Mouse (Mus musculus): Measurements from ENCODE around the gene Nfix. TPM values are rescaled to one million over a fixed set of nuclear protein-coding genes. Genes with fewer than 3 reads are reported as not detected.
A peak's percentile ranks its signal among the peaks of the same experiment; 100 is the strongest.

The Nfix gene
- total RNA-seq, 2 experiments from 2014 or later, result 465 to 558 TPM

DNA sequence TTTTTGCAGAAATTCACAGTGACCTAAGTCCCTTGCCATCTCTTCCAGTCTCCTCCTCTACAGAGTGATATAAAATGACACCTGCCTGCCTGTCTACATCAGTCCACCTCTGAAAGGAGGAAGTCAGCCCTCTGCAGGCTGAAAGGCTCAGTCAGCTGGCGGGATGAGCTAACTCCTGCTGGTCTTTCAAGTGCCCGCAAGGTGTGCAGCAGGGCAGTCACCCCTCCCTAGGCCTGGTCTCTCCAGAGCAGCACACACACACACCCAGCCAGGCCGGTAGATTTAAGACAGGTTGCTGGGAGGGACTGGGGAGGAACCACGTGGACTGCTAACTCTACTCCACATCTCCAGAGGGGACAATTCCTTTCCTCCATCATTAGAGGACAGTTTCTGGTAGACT, 36.0 kb downstream of the Nfix start:
- no peak for TF ChIP-seq CTCF (IDR thresholded peaks at IDR 0.05)
- intact Hi-C loops (cut with DNase I), result loop anchor here (2.0 to 5.0 kb wide), 2 partner anchors 15 to 33 kb away; no protein-coding TSS in a partner anchor

DNA sequence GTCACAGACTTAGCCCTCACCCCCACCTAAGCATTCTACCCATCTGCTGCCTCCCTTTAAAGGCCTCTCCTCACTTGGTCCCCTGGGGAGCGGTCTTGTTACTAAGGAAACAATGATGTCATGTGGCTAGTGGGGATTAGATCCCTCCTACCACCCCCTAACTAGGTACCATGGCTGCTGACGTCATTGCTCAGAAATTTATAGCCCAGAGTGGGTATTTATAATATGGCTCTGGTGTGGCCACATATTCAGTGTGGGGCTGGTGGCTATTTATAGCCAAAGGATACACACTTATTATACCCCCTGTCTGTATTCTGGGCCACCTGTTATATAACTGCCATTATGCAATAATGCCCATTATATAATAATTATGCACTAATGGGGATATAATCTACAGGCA, 39.2 kb downstream of the Nfix start:
- intact Hi-C loops (cut with DNase I), result loop anchor here (5.0 kb wide), 1 partner anchor 36 kb away; no protein-coding TSS in a partner anchor
- TF ChIP-seq CTCF (IDR thresholded peaks at IDR 0.05), result no peak
- Histone ChIP-seq H3K4me3 (no peak overlapping the region), H3K27ac (peak overlapping the region; percentile 83)
- DNase-seq, result no peak

More for the DNA sequence above, 36.0 kb downstream of the Nfix start:
- no peak overlapping the region for H3K4me3 ChIP-seq
- peak overlapping the region; percentile 96 for H3K27ac ChIP-seq
- peak; percentile 24 for DNase-seq

GRCm38 (mm10) chr8:84760405-84760805, 39.7 kb downstream of the Nfix start:
- intact Hi-C loops (cut with DNase I), result loop anchor here (5.0 kb wide), 1 partner anchor 37 kb away; no protein-coding TSS in a partner anchor
- no peak for DNase-seq
- H3K27ac ChIP-seq, result peak overlapping the region; percentile 83
- no peak overlapping the region; the same call in 1 of the 2 replicates for H3K4me3 ChIP-seq
- TF ChIP-seq CTCF (IDR thresholded peaks at IDR 0.05), result no peak

DNA sequence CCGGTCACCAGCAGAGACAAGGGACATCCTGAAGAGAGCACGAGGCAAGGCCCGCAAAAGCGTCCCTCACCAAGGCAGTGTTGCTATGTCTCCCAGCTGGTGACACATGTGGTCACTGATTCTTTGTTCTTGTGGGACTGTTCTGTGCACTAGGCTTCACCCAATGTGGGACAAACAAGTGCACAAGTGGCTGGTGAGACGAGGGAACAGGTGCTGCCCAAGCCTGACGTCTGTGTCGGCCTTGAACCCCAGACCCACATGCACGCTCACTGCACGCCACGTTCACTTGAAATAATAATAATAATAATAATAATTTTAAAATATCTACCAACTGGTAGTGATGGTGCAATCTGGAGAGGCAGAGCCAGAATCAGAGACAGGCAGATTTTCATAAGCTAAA, 40.4 kb downstream of the Nfix start:
- DNase-seq, result no peak
- no peak for TF ChIP-seq CTCF (IDR thresholded peaks at IDR 0.05)
- peak overlapping the region; percentile 83 for H3K27ac ChIP-seq
- intact Hi-C loops (cut with DNase I), result loop anchor here (5.0 kb wide), 1 partner anchor 38 kb away; no protein-coding TSS in a partner anchor
- no peak overlapping the region for H3K4me3 ChIP-seq

GRCm38 (mm10) chr8:84759126-84759525, 41.0 kb downstream of the Nfix start:
- intact Hi-C loops (cut with DNase I), result no loop called here
- peak; percentile 52 for TF ChIP-seq CTCF (IDR thresholded peaks at IDR 0.05)
- H3K4me3 ChIP-seq, result no peak overlapping the region
- peak overlapping the region; percentile 83 for H3K27ac ChIP-seq
- DNase-seq, result peak; percentile 73

GRCm38 (mm10) chr8:84758308-84758707, 41.8 kb downstream of the Nfix start:
- intact Hi-C loops (cut with DNase I), result no loop called here
- no peak for DNase-seq
- no peak for TF ChIP-seq CTCF (IDR thresholded peaks at IDR 0.05)
- H3K4me3 ChIP-seq, result peak overlapping the region; percentile 37; the same call in 1 of the 2 replicates
- peak overlapping the region; percentile 83 for H3K27ac ChIP-seq

- DNase-seq, result no peak
- Histone ChIP-seq H3K27ac (peak overlapping the region; percentile 83), H3K4me3 (peak overlapping the region; percentile 37)
- intact Hi-C loops (cut with DNase I), result no loop called here
- TF ChIP-seq CTCF (IDR thresholded peaks at IDR 0.05), result peak; percentile 16; the same call in 1 of the 2 replicates
Observed at GRCm38 (mm10) chr8:84757501-84757900, 42.6 kb downstream of the Nfix start.

GRCm38 (mm10) chr8:84752734-84753582, 47.2 kb downstream of the Nfix start:
- intact Hi-C loops (cut with DNase I), result no loop called here
- DNase-seq, result no peak
- H3K4me3 ChIP-seq, result no peak overlapping the region
- TF ChIP-seq CTCF (IDR thresholded peaks at IDR 0.05), result no peak
- H3K27ac ChIP-seq, result peak overlapping the region; percentile 63; the same call in 1 of the 2 replicates

DNA sequence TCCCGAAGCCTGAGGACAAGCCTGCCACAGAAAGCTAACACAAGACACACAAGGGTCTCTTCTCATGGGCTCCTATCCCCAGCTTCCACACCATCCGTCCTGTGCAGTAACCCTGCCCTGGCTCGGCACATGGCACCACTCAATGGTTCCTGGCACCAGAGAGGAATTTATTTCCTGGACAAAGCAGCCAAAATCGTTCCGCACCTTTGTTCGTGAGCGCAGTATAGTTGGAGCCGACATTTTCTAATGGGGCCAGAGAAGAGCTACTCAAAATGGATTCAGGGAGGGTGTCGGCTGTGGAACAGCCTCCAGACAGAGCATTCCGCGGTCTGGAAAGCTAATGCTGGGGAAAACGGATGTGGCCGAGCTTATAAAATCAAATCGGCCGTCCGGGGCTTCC, 50.6 kb downstream of the Nfix start:
- DNase-seq, result no peak
- no peak for TF ChIP-seq CTCF (IDR thresholded peaks at IDR 0.05)
- peak overlapping the region; percentile 49 for H3K4me3 ChIP-seq
- peak overlapping the region; percentile 78 for H3K27ac ChIP-seq
- intact Hi-C loops (cut with DNase I), result loop anchor here (2.0 kb wide), 1 partner anchor 15 kb away; no protein-coding TSS in a partner anchor

DNA sequence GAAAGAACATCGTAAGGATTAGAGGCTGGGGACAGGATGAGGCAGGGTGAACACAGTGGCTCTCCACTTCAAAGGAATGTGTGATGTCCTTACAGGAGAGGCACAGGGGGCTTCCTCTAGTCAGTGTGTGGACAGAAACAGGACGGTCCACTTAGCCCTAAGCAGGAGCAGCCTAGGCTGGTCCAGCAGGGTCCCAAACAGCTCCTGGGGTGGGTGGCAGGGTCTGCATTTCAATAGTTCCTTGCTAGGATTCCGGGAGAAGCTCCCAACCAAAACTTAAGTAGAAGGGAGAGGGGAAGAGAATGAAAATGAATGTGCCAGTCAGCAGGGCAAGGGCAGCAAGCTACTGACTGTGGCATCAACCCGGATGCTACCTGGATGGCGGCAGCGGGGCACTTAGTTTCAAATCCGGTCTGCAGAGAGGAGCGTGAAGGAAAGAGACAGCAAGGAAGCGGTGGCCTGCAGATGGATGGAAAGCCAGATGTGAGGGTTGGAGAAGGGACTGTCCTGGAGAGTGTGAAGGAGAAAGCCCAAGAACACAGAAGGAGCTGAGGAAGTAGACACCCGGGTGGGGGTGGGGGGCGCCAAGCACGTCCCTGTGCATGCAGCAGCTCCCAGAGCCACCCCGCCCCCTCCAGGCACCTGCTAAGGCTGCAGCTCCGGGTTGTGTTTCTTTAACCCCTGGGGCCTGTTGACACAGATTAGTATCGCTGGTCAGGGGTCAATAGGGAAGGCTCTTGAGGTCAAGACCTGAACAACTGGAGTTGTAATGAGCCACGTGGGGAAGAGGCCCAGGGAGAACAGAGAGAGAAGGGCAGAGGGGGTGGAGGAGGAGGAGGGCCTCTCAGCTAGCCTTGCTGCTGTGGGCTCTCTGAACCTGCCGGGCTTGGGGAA, 54.9 kb downstream of the Nfix start:
- peak; percentile 75 for DNase-seq
- peak; percentile 16; the same call in 1 of the 2 replicates for TF ChIP-seq CTCF (IDR thresholded peaks at IDR 0.05)
- Histone ChIP-seq H3K27ac (peak overlapping the region; percentile 91), H3K4me3 (peak overlapping the region; percentile 26)
- intact Hi-C loops (cut with DNase I), result no loop called here

GRCm38 (mm10) chr8:84743517-84744420, 56.4 kb downstream of the Nfix start:
- peak overlapping the region; percentile 91 for H3K27ac ChIP-seq
- peak; percentile 84 for DNase-seq
- H3K4me3 ChIP-seq, result peak overlapping the region; percentile 60
- intact Hi-C loops (cut with DNase I), result no loop called here
- TF ChIP-seq CTCF (IDR thresholded peaks at IDR 0.05), result no peak
